Mouse (Mus musculus) erythroblast, embryonic 14.5 days (primary cell): ENCODE measurements at regions not wholly inside any gene's neighbourhood (a gene's known extent, or its start where the extent isn't known, plus 50 kb on each side); places are given as distances from the start of the nearest gene placed in this dataset.

Source experiments
- H3K27me3 ChIP-seq: 2 replicates; pipeline ENCODE4 v1.6.1; 2012; ENCODE audit warnings: inconsistent platforms; ENCODE audit not compliant: control insufficient read depth
- H3K36me3 ChIP-seq: 2 replicates; pipeline ENCODE4 v1.6.1; 2012; ENCODE audit warnings: mild to moderate bottlenecking, inconsistent platforms; ENCODE audit not compliant: control insufficient read depth
- H3K4me1 ChIP-seq: 2 replicates; pipeline ENCODE4 v1.6.1; 2012; ENCODE audit warnings: inconsistent platforms; ENCODE audit not compliant: control insufficient read depth
- H3K4me3 ChIP-seq: replicated peaks from 2 replicates; pipeline ENCODE3; 2012; ENCODE audit warnings: moderate library complexity, mild to moderate bottlenecking, inconsistent platforms
- H3K9me3 ChIP-seq: 2 replicates; pipeline ENCODE4 v1.6.1; 2012; ENCODE audit warnings: low read length, inconsistent platforms, mixed read lengths; ENCODE audit not compliant: control insufficient read depth
- GATA1 ChIP-seq: IDR thresholded peaks from 2 replicates; pipeline ENCODE4 v1.6.1; 2012; ENCODE audit warnings: low read length, inconsistent platforms, mixed read lengths
- TAL1 ChIP-seq: IDR thresholded peaks from 3 replicates; pipeline ENCODE4 v1.6.1; 2012; ENCODE audit warnings: low read length, inconsistent platforms, mixed read lengths

DNA sequence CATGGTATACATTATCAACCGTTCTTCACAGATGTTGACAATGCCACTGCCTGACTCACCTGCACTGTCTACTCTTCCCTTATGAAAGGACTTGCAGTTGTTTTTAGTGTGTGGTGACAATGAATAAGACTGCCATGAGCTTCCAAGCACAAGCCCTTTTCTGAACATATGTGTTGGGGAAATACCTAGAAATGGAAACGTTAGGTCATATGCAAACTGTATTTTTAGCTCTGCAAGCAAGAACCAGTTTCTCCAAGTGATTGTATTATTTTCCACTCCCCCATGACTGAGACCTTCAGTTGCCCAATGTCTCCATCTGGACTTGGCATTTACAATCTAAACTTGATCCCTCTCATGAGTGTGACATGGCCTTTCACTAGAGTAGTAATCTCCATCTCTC lies 1348.6 kb upstream of the A1bg start:
- TF ChIP-seq GATA1 (no peak), TAL1 (no peak)

DNA sequence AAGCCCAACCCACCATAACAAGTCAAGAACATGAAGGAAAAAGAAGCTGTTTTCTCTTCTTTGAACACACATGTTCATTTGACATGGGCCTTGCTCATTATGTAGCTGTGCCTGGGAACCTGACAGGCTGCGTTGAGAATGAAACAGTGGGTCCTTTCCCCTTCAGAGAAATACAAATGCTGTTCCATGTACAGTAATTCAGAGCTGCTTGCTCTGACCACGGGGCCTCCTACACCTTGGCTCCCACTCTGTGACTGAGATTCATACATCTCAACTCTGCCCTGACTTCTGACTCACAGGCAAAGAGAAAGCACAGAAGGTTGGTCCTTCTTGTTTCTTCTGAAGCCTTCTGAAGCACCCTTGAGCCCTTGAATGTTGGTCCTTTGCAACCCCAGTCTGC lies 1345.4 kb upstream of the A1bg start:
- Histone ChIP-seq H3K4me1 (peaks cover 2% of the 10 kb centered on the region; the same call in 1 of the 2 replicates), H3K27me3 (no peaks in the 10 kb centered on the region), H3K4me3 (no peak overlapping the region), H3K9me3 (no peaks in the 10 kb centered on the region), H3K36me3 (no peaks in the 10 kb centered on the region)
- TF ChIP-seq TAL1 (no peak), GATA1 (no peak)

More for the DNA sequence above, 1348.6 kb upstream of the A1bg start:
- Histone ChIP-seq H3K36me3 (no peaks in the 10 kb centered on the region), H3K4me3 (no peak overlapping the region), H3K9me3 (peaks cover 3% of the 10 kb centered on the region; the same call in 1 of the 2 replicates), H3K27me3 (no peaks in the 10 kb centered on the region; the same call in 1 of the 2 replicates), H3K4me1 (no peaks in the 10 kb centered on the region)

DNA sequence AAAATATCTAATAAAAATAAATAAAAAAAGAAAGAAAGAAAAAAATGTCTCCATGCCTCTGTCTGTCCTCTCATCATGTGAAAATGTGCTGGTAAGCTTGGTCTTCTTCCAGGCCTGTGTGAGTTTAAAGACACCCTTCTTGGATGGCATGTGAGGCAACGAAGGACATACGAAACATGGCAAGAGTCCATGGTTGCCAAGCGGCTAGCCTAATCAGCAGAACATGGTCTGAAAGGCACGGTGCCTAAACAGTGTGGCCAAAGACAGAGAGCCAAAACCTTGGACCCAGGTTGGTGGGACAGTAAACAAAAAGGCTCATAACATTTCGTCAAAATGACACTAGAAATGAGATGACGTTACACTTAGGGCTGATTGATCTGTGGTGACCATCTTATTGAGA lies 1344.7 kb upstream of the A1bg start:
- Histone ChIP-seq H3K4me3 (no peak overlapping the region), H3K36me3 (no peaks in the 10 kb centered on the region), H3K27me3 (no peaks in the 10 kb centered on the region), H3K9me3 (no peaks in the 10 kb centered on the region), H3K4me1 (peaks cover 2% of the 10 kb centered on the region; the same call in 1 of the 2 replicates)
- TF ChIP-seq GATA1 (no peak), TAL1 (no peak)

DNA sequence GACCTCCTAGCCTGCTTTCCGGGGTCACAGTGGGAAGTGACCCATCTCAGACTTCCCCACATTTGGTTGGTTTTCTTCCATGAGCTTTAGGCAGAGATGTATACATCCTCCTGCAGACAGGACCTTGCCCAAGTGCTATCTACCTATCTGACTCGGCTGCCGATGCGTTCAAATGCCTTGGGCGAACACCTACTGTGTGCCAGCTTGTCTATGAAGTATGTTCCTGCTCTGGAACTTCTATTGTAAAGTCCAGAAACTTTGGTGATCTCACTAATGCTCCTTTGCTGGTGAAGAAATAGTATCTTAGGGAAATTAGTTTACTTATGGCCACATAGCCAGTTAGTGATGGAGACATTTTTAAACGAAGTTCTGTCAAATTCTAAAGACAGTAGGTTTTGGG lies 1343.2 kb upstream of the A1bg start:
- Histone ChIP-seq H3K4me3 (no peak overlapping the region), H3K36me3 (no peaks in the 10 kb centered on the region), H3K4me1 (peaks cover 2% of the 10 kb centered on the region; the same call in 1 of the 2 replicates), H3K9me3 (no peaks in the 10 kb centered on the region), H3K27me3 (no peaks in the 10 kb centered on the region)
- TF ChIP-seq TAL1 (no peak), GATA1 (no peak)

DNA sequence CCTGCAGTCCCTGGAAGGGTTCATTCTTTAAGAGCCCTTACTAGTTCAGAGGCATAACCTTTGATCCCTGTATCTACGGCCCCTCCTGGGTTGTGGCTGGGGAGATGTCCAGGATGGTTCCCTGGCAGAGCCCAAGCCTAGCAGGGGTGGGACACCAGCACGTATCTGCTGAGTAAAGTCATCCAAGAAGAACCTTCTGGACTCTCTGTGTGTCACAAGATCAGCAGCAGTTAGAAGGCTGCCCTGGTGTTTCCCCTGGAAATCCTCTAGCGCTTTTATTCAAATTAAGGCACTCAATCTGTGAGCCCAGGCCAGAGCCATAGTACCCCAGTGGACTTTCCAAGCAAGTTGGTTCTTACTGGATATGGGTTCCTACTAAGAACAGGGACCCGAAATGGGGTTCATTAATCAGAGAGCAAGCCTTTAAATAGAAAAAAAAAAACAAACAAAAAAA lies 1342.7 kb upstream of the A1bg start:
- Histone ChIP-seq H3K4me1 (peaks cover 2% of the 10 kb centered on the region; the same call in 1 of the 2 replicates), H3K9me3 (no peaks in the 10 kb centered on the region), H3K36me3 (no peaks in the 10 kb centered on the region), H3K4me3 (no peak overlapping the region), H3K27me3 (no peaks in the 10 kb centered on the region)
- TF ChIP-seq TAL1 (no peak), GATA1 (no peak)

DNA sequence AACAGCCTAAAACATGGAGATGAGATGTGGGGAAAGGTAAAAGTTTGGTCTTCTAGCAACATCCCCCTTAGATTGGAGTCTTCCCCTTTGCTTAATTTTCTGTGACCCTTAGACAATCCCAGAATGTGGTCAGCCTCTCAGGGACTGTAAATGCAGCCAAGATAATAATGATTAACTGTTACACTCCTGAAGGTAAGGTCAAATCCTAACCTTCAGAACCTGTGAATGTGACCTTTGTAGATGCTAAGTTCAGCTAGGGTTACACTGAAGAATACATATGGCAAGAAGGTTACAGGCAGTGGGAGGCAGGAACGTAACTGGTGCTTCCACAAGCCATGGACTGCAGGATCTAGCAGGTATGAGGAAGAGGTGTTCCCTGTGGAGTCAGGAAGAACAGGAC lies 1342.2 kb upstream of the A1bg start:
- Histone ChIP-seq H3K36me3 (no peaks in the 10 kb centered on the region), H3K4me3 (no peak overlapping the region), H3K4me1 (peaks cover 2% of the 10 kb centered on the region; the same call in 1 of the 2 replicates), H3K9me3 (no peaks in the 10 kb centered on the region), H3K27me3 (no peaks in the 10 kb centered on the region)
- TF ChIP-seq GATA1 (no peak), TAL1 (no peak)

DNA sequence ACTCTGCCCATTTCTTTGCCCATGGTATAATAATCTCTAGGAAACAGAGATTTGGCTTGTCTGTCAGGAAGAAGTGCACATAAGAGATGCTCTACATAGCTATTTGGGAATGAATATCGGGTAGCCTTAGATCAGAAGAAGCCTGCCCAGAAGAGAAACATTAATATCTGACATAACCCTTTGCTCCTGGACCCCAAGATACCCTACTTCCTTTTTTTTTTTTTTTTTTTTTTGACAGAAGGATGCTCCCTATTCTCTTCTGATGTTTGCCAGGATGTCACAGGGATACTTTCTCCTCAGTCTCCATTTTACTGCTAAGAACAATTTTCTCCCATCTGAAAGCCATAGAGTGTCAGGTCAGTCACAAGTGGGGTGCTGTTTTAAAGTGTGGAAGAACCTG lies 1341.4 kb upstream of the A1bg start:
- Histone ChIP-seq H3K4me1 (peaks cover 2% of the 10 kb centered on the region; the same call in 1 of the 2 replicates), H3K36me3 (no peaks in the 10 kb centered on the region), H3K27me3 (no peaks in the 10 kb centered on the region), H3K4me3 (no peak overlapping the region), H3K9me3 (no peaks in the 10 kb centered on the region)
- no peak for TF ChIP-seq TAL1

DNA sequence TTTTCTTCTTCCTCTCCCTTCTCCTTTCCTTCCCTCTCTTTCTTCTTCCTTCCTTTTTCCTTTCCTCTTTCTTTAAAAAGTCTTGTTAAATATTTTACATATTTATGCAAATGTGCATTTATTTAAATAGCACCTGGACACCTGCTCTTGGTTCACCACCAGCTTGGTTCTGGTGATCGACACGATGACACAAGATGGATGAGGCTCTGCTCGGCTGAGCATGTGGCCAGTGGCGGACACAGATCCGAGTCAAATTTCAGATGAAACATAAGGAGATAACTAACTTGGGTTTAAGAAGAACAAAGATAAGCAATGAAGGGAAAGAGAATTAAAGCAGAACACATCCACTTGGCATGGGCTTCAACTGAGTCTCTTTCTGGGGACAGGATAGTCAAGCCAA lies 1339.7 kb upstream of the A1bg start:
- no peaks in the 10 kb centered on the region for H3K27me3 ChIP-seq
- H3K4me1 ChIP-seq, result peaks cover 2% of the 10 kb centered on the region; the same call in 1 of the 2 replicates
- H3K4me3 ChIP-seq, result no peak overlapping the region
- no peaks in the 10 kb centered on the region for H3K9me3 ChIP-seq
- H3K36me3 ChIP-seq, result no peaks in the 10 kb centered on the region
- no peak for TF ChIP-seq GATA1
- no peak for TF ChIP-seq TAL1

DNA sequence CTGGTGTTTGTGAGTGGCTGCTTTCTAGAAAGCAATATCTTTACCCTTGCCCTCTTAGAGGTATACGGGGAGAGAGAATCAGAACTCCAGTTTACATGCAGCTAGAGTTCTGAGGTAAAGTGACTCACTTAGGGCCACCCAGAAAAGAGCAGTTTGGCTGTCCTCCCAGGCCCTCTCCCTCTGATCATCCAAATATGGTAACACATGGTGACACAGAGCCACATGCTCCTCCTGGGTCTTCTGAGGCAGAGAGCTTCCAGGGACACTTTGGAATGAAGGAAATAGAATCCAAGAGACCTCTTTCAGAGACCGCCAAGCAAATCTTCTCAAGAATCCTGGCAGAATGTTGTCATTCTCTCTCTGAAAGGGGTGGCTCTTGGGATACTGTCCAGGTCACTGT lies 1338.7 kb upstream of the A1bg start:
- Histone ChIP-seq H3K4me1 (peaks cover 4% of the 10 kb centered on the region; the same call in 1 of the 2 replicates), H3K36me3 (no peaks in the 10 kb centered on the region), H3K4me3 (no peak overlapping the region), H3K9me3 (no peaks in the 10 kb centered on the region), H3K27me3 (no peaks in the 10 kb centered on the region)
- TF ChIP-seq GATA1, result no peak
- TF ChIP-seq TAL1, result no peak

DNA sequence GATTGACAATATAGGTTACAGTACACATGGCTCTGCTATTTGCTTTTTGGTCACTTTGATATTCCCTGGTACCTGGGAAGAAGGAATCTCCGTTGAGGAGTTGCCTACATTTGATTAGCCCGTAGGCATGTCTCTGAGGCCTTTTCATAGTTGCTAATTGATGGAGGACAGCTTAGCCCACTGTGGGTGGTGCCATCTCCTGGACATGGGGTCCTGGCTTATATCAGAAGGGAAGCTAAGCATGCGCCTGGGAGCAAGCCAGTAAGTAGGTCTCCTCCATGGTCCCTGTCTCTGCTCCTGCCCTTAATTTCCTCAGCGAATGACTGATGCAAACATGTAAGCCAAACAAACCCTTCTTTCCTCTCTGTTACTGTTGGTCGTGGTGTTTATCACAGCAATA lies 1335.8 kb upstream of the A1bg start:
- no peak for TF ChIP-seq GATA1
- TF ChIP-seq TAL1, result no peak
- Histone ChIP-seq H3K9me3 (no peaks in the 10 kb centered on the region), H3K27me3 (no peaks in the 10 kb centered on the region), H3K36me3 (no peaks in the 10 kb centered on the region), H3K4me1 (peaks cover 2% of the 10 kb centered on the region; the same call in 1 of the 2 replicates), H3K4me3 (no peak overlapping the region)
